ENCODE assay signal across 8 mouse cellular contexts in the genomic region with DNA sequence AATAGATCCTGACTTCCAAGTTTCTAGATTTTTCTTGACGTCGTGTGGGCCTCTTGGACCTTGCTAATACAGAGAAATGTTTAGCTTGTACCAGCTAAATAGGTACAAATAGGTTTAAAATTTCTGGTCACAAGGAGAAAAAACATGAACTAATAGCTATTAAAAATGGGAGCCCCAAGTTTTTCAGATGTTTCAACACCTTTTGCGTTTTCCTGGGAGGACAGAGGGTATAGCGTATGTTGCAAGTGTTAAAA. TPM values are rescaled to one million over a fixed set of nuclear protein-coding genes. Genes with fewer than 3 reads are reported as not detected.
DNase-seq lines count a peak whose midpoint lies in the region; ATAC-seq and TF ChIP-seq lines count a peak whose summit lies in the region.

No protein-coding gene starts in this region.

- no peak for TF ChIP-seq CTCF in ES-Bruce4 (IDR thresholded peaks at IDR 0.05; ENCODE audit: low read depth, low read length)
- no peak for TF ChIP-seq CTCF in liver, postnatal 0 days (IDR thresholded peaks at IDR 0.05; ENCODE audit: low read depth)

- H3K36me3 ChIP-seq in heart, embryonic 13.5 days: peaks cover 26% of the 10 kb centered on the region
- peaks cover 35% of the 10 kb centered on the region for H3K36me3 ChIP-seq in ES-Bruce4 (ENCODE audit: control insufficient read depth, insufficient read depth, low read length, poor library complexity, severe bottlenecking)
- peaks cover 4% of the 10 kb centered on the region; the same call in 1 of the 2 replicates for H3K36me3 ChIP-seq in forebrain, embryonic 16.5 days (ENCODE audit: control insufficient read depth, insufficient read depth)
- peaks cover 31% of the 10 kb centered on the region for H3K36me3 ChIP-seq in liver, postnatal 0 days (replicated peaks; ENCODE audit: insufficient read depth, low read length)

- no peak for TF ChIP-seq POLR2A in ES-Bruce4 (IDR thresholded peaks at IDR 0.05; ENCODE audit: insufficient read depth, low read length)

- no peaks in the 10 kb centered on the region for H3K9me3 ChIP-seq in heart, embryonic 13.5 days
- no peaks in the 10 kb centered on the region for H3K9me3 ChIP-seq in ES-Bruce4 (replicated peaks; ENCODE audit: control insufficient read depth, insufficient read depth, low read length, poor library complexity, severe bottlenecking)
- H3K9me3 ChIP-seq in forebrain, embryonic 16.5 days (ENCODE audit: control insufficient read depth, low read length): no peaks in the 10 kb centered on the region
- no peaks in the 10 kb centered on the region for H3K9me3 ChIP-seq in liver, postnatal 0 days (ENCODE audit: low read length)

- TF ChIP-seq EP300 in ES-Bruce4 (IDR thresholded peaks at IDR 0.05; ENCODE audit: insufficient read depth, low read depth, low read length): no peak
- peak; percentile 63 for TF ChIP-seq EP300 in liver, postnatal 0 days (IDR thresholded peaks at IDR 0.05; ENCODE audit: low read depth)

- no peak for DNase-seq in heart, adult 8-10 months (ENCODE audit: low spot score)
- DNase-seq in liver, postnatal 0 days: no peak
- DNase-seq in spleen, postnatal 14 days (ENCODE audit: low spot score in 2 of 2): no peak
- DNase-seq in cerebellum, adult 11 months: no peak
- DNase-seq in frontal cortex, postnatal 14 days (ENCODE audit: low spot score in 2 of 2): no peak

- peak overlapping the region; percentile 95 for H3K4me3 ChIP-seq in heart, embryonic 13.5 days
- peak overlapping the region; percentile 93 for H3K4me3 ChIP-seq in ES-Bruce4 (ENCODE audit: low read depth, low read length)
- H3K4me3 ChIP-seq in forebrain, embryonic 16.5 days (replicated peaks; ENCODE audit: low read length): peak overlapping the region; percentile 55
- H3K4me3 ChIP-seq in liver, postnatal 0 days (ENCODE audit: low read depth, low read length): peak overlapping the region; percentile 84

- H3K27me3 ChIP-seq in heart, embryonic 13.5 days (replicated peaks): no peaks in the 10 kb centered on the region
- H3K27me3 ChIP-seq in ES-Bruce4 (ENCODE audit: control insufficient read depth, insufficient read depth, low read length, poor library complexity, severe bottlenecking): no peaks in the 10 kb centered on the region
- H3K27me3 ChIP-seq in forebrain, embryonic 16.5 days (replicated peaks; ENCODE audit: control insufficient read depth, insufficient read depth, low read length): no peaks in the 10 kb centered on the region
- no peaks in the 10 kb centered on the region for H3K27me3 ChIP-seq in liver, postnatal 0 days (ENCODE audit: insufficient read depth, low read length)

- ATAC-seq in heart, embryonic 13.5 days (ENCODE audit: extremely low read depth, insufficient number of reproducible peaks, low FRiP score, low TSS enrichment): no peak
- no peak for ATAC-seq in forebrain, embryonic 16.5 days
- no peak for ATAC-seq in liver, postnatal 0 days

- WGBS in heart, embryonic 13.5 days: 0% methylated on average over 4 of the region's 4 CpGs
- WGBS in forebrain, embryonic 16.5 days: 2% methylated on average over 4 of the region's 4 CpGs
- WGBS in liver, postnatal 0 days (ENCODE audit: insufficient replicate concordance): 0% methylated on average over 4 of the region's 4 CpGs

- H3K4me1 ChIP-seq in heart, embryonic 13.5 days: peaks cover 47% of the 10 kb centered on the region
- H3K4me1 ChIP-seq in ES-Bruce4 (ENCODE audit: control insufficient read depth, insufficient read depth, low read length): peaks cover 2% of the 10 kb centered on the region
- H3K4me1 ChIP-seq in forebrain, embryonic 16.5 days (replicated peaks; ENCODE audit: control insufficient read depth, insufficient read depth, low read length): peaks cover 28% of the 10 kb centered on the region
- H3K4me1 ChIP-seq in liver, postnatal 0 days (ENCODE audit: insufficient read depth): peaks cover 38% of the 10 kb centered on the region

- H3K27ac ChIP-seq in heart, embryonic 13.5 days (replicated peaks): peak overlapping the region; percentile 100
- H3K27ac ChIP-seq in ES-Bruce4 (ENCODE audit: insufficient read depth, low read length): peak overlapping the region; percentile 97
- H3K27ac ChIP-seq in forebrain, embryonic 16.5 days (ENCODE audit: low read length): peak overlapping the region; percentile 100
- peak overlapping the region; percentile 98 for H3K27ac ChIP-seq in liver, postnatal 0 days (ENCODE audit: low read depth)

- H3K4me2 ChIP-seq in heart, embryonic 13.5 days: peak overlapping the region; percentile 84
- peak overlapping the region; percentile 96 for H3K4me2 ChIP-seq in forebrain, embryonic 16.5 days (ENCODE audit: low read length)
- peak overlapping the region; percentile 73 for H3K4me2 ChIP-seq in liver, postnatal 0 days (ENCODE audit: low read depth, low read length)

- peak overlapping the region; percentile 92 for H3K9ac ChIP-seq in heart, embryonic 13.5 days
- peak overlapping the region; percentile 93 for H3K9ac ChIP-seq in ES-Bruce4 (ENCODE audit: low read depth, poor library complexity, severe bottlenecking)
- peak overlapping the region; percentile 93 for H3K9ac ChIP-seq in forebrain, embryonic 16.5 days (replicated peaks; ENCODE audit: low read depth, low read length)
- peak overlapping the region; percentile 95 for H3K9ac ChIP-seq in liver, postnatal 0 days (replicated peaks)

RNA-seq across cellular contexts. Expression of gene Scyl1, which starts 31.5 kb away (rescaled TPM):
- 55.8 and 59.6 TPM in 2 replicates for polyA plus RNA-seq in heart, embryonic 13.5 days (2015; fragmentation: Nextera tagmentation; extraction: Ambion mirVana)
- 10 to 100 TPM; 63.3 to 70.6 (median 67.2) TPM for total RNA-seq in heart, adult 8-10 months (2022)
- polyA plus RNA-seq in ES-Bruce4 (2011; ENCODE audit: insufficient read depth, insufficient read length, low read depth, missing spikeins): 37.1 and 42.8 TPM in 2 replicates
- polyA plus RNA-seq in forebrain, embryonic 16.5 days (2015; fragmentation: Nextera tagmentation; extraction: Ambion mirVana): 66.2 and 79.4 TPM in 2 replicates
- polyA plus RNA-seq in liver, postnatal 0 days (2015; fragmentation: Nextera tagmentation; extraction: Ambion mirVana): 16.9 and 17.0 TPM in 2 replicates
